Mouse (Mus musculus) small intestine, adult 2 months (tissue): Measurements from ENCODE around the gene Surf1. TPM values are rescaled to one million over a fixed set of nuclear protein-coding genes. Genes with fewer than 3 reads are reported as not detected.

Experiments used
- H3K27ac ChIP-seq: fragments of 200-500 bp; 2 replicates; pipeline ENCODE4 v1.5.1; 2012; ENCODE audit warnings: low read depth, low read length, control low read depth, inconsistent platforms; ENCODE audit not compliant: insufficient read depth
- H3K27me3 ChIP-seq: fragments of 200-500 bp; 2 replicates; pipeline ENCODE4 v1.6.1; 2012; ENCODE audit warnings: mild to moderate bottlenecking, moderate library complexity, low read length, inconsistent platforms; ENCODE audit not compliant: control insufficient read depth, insufficient read depth
- H3K36me3 ChIP-seq: fragments of 200-500 bp; 2 replicates; pipeline ENCODE4 v1.6.1; 2012; ENCODE audit warnings: mild to moderate bottlenecking, low read length, control low read depth, inconsistent platforms; ENCODE audit not compliant: control insufficient read depth, insufficient read depth
- H3K4me1 ChIP-seq: fragments of 200-500 bp; 2 replicates; pipeline ENCODE4 v1.6.1; 2012; ENCODE audit warnings: low read length, inconsistent platforms, mixed read lengths; ENCODE audit not compliant: control insufficient read depth, insufficient read depth, insufficient read length
- H3K4me3 ChIP-seq: fragments of 200-500 bp; 2 replicates; pipeline ENCODE4 v1.5.1; 2012; ENCODE audit warnings: low read depth, mild to moderate bottlenecking, control low read depth, inconsistent platforms, low read length, moderate library complexity
- CTCF ChIP-seq: fragments of 200-500 bp; IDR thresholded peaks from 2 replicates; pipeline ENCODE4 v1.5.1; 2012; ENCODE audit warnings: low read depth, mild to moderate bottlenecking, control low read depth, inconsistent platforms, low read length, moderate library complexity, mixed read lengths; ENCODE audit not compliant: insufficient replicate concordance, insufficient read length; ENCODE audit errors: extremely low read depth
- POLR2A ChIP-seq: fragments of 200-500 bp; IDR thresholded peaks from 2 replicates; pipeline ENCODE4 v1.6.1; 2012; ENCODE audit warnings: low read depth, mild to moderate bottlenecking, control low read depth, inconsistent platforms, low read length, moderate library complexity
- WGBS: fragments of 180-500 bp; shearing (Covaris S2); methylation state at CpG from one replicate; pipeline ENCODE4 v1.1.7; 2018; 5-methylcytosine and 5-hydroxymethylcytosine counted together
- polyA plus RNA-seq: library from polyadenylated mRNA; depleted of rRNA; stranded (reverse); fragments of >200 nt; gene quantifications from 2 replicates; pipeline ENCODE4 v1.2.3, GENCODE M21; 2012

The Surf1 gene
- polyA plus RNA-seq, 1 experiment = 35.7 TPM

GRCm38 (mm10) chr2:26919684-26920083, 3.4 kb upstream of the Surf1 start:
- TF ChIP-seq CTCF (no peak), POLR2A (no peak)
- Histone ChIP-seq H3K4me1 (peaks cover 23% of the 10 kb centered on the region), H3K36me3 (peaks cover 58% of the 10 kb centered on the region), H3K27me3 (no peaks in the 10 kb centered on the region), H3K4me3 (no peak overlapping the region), H3K27ac (no peak overlapping the region)
- 79% methylated on average over 3 of the region's 3 CpGs for WGBS

DNA sequence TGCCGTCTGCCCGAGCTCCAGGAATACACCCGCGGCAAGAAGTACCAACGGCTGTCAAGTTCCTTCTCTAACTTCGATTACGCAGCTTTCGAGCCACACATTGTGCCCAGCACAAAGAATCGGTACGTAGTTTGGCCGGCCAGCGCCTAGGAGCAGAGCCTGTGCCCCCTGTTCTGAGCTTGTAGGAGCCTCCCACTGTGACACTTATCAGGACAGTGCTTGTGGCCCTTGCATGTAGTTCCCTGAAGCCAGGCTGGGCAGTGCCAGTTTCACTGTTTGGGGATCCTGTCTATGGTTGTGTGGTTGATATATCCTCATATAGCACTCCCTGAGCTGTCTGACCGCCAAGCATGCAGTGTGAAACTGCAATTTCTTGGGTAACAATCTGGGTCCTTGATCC, 408 bp upstream of the Surf1 start:
- no peaks in the 10 kb centered on the region for H3K27me3 ChIP-seq
- TF ChIP-seq CTCF (no peak), POLR2A (no peak; the same call in 1 of the 2 replicates)
- H3K27ac ChIP-seq = peak overlapping the region; percentile 70
- H3K4me3 ChIP-seq = peak overlapping the region; percentile 84
- H3K36me3 ChIP-seq = peaks cover 52% of the 10 kb centered on the region
- peaks cover 24% of the 10 kb centered on the region for H3K4me1 ChIP-seq
- WGBS = under 1% methylated on average over 13 of the region's 13 CpGs

DNA sequence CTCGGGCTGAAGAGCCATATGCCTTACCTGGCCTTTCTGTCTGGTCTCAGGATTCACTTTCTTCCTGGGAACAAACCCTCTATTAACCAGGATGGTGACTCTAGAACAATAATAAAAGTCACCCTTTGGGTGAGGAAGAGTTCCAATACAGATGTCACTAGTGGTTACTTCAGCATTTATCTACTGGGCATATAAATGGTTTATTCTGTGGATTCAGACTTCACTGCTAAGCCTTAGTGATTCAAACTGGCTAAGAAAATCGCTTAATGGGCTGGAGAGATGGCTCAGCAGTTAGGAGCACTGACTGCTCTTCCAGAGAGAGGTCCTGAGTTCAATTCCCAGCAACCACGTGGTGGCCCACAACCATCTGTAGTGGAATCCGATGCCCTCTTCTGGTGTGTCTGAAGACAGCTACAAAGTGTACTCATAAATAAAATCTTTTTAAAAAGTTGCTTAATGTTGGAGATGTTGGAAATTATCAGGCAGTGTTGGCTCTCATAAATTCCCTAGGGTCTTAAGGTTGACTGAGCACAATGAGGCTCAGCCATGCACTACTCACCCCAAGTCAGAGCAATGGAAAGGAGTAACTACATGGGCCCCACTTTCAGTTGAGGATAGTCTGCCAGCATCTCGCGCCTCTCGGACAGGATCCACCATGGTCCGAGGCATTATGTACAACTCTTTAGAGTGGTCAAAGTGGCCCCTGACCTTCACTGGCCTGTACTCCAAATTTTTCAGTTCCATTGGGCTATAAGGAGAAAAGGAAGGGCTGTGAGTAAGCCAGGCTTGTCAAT, 2.0 kb downstream of the Surf1 start:
- no peak overlapping the region for H3K27ac ChIP-seq
- H3K36me3 ChIP-seq = peaks cover 34% of the 10 kb centered on the region

DNA sequence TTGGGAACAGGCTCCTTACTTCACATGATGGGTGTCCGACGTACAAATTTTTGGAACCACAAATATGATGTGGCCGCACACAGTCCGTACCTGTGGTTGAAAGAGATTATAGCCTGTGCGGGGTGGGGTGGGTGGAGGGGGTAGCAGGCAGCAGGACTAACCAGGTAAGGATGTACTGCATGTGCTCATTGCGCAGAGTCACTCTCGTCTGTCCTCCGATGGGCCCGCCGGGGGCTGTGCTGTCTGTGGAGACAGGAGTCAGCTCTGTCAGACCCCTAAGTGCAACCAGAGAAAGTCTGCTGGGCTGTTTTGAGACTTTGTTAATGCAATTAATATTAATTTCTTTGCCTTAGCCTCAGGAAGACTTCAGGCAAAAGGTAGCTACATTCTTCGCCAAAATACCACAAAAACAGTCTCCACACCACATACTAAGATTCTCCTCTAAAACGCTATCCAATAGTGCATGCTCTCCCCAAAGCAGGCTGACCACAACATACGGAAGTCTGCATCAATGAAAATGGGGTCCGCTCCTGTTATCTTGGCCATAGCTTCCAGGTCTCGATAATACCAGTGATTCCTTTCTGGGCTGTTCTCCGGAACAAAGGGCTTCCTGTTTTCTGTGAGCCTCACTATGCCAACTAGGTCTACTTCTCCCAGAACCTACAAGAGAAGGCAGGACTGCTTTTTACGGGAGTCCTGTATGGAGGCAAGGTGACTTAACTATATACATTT, 2.7 kb downstream of the Surf1 start:
- 77% methylated on average over 17 of the region's 17 CpGs for WGBS

More for the DNA sequence above, 2.0 kb downstream of the Surf1 start:
- Histone ChIP-seq H3K27me3 (no peaks in the 10 kb centered on the region), H3K4me3 (no peak overlapping the region), H3K4me1 (peaks cover 18% of the 10 kb centered on the region)
- TF ChIP-seq CTCF (no peak), POLR2A (no peak)
- WGBS = 48% methylated on average over 8 of the region's 8 CpGs

GRCm38 (mm10) chr2:26912253-26912770, 4.0 kb downstream of the Surf1 start:
- Histone ChIP-seq H3K27me3 (no peaks in the 10 kb centered on the region), H3K27ac (no peak overlapping the region), H3K36me3 (peaks cover 29% of the 10 kb centered on the region), H3K4me3 (peak overlapping the region; percentile 82), H3K4me1 (peaks cover 19% of the 10 kb centered on the region)
- WGBS = 45% methylated on average over 5 of the region's 5 CpGs
- TF ChIP-seq CTCF (no peak), POLR2A (no peak)

More for the DNA sequence above, 2.7 kb downstream of the Surf1 start:
- Histone ChIP-seq H3K27me3 (no peaks in the 10 kb centered on the region), H3K4me1 (peaks cover 24% of the 10 kb centered on the region), H3K36me3 (peaks cover 26% of the 10 kb centered on the region), H3K27ac (no peak overlapping the region), H3K4me3 (no peak overlapping the region)
- TF ChIP-seq POLR2A (no peak), CTCF (no peak)

- TF ChIP-seq CTCF = no peak
- Histone ChIP-seq H3K27ac (peak overlapping the region; percentile 69), H3K27me3 (no peaks in the 10 kb centered on the region), H3K4me1 (peaks cover 12% of the 10 kb centered on the region), H3K4me3 (peak overlapping the region; percentile 82), H3K36me3 (peaks cover 29% of the 10 kb centered on the region)
- WGBS = under 1% methylated on average over 37 of the region's 37 CpGs
Observed at GRCm38 (mm10) chr2:26910994-26911765, 5.2 kb downstream of the Surf1 start.
